Mouse (Mus musculus) myocyte (in vitro differentiated cells): ENCODE results near the gene Gtpbp3. TPM values are rescaled to one million over a fixed set of nuclear protein-coding genes. Genes with fewer than 3 reads are reported as not detected.

Source experiments
- H3K27me3 ChIP-seq: one replicate; pipeline ENCODE4 v1.6.1; 2011; ENCODE audit not compliant: control insufficient read depth, insufficient read depth, insufficient read length
- H3K36me3 ChIP-seq: one replicate; pipeline ENCODE4 v1.6.1; 2011; ENCODE audit not compliant: control insufficient read depth, insufficient read depth
- H3K4me2 ChIP-seq: one replicate; pipeline ENCODE4 v1.6.1; 2011; ENCODE audit warnings: low read depth, control low read depth
- H3K4me3 ChIP-seq: one replicate; pipeline ENCODE4 v1.5.1; 2011; ENCODE audit warnings: mild to moderate bottlenecking, control low read depth, moderate library complexity
- H3K79me2 ChIP-seq: one replicate; pipeline ENCODE4 v1.6.1; 2011; ENCODE audit not compliant: control insufficient read depth, insufficient read depth
- H3ac ChIP-seq: one replicate; pipeline ENCODE4 v1.6.1; 2011; ENCODE audit not compliant: control insufficient read depth, insufficient read length
- CEBPB ChIP-seq: IDR thresholded peaks from 2 replicates; pipeline ENCODE4 v1.6.1; 2011; ENCODE audit warnings: mild to moderate bottlenecking, moderate library complexity; ENCODE audit not compliant: poor library complexity, insufficient read depth, severe bottlenecking
- E2F4 ChIP-seq: IDR thresholded peaks from one replicate; pipeline ENCODE4 v1.6.1; 2011; ENCODE audit warnings: mild to moderate bottlenecking, control low read depth, moderate library complexity; ENCODE audit not compliant: insufficient read depth
- MAX ChIP-seq: IDR thresholded peaks from one replicate; pipeline ENCODE4 v1.6.1; 2011; ENCODE audit warnings: low read depth, mild to moderate bottlenecking, control low read depth
- MYOD1 ChIP-seq, 3 experiments: IDR thresholded peaks; one replicate each; pipeline ENCODE4 v1.6.1; 2011; ENCODE audit warnings: control low read depth in 2 of 3, low read depth in 2 of 3, mild to moderate bottlenecking in 2 of 3, moderate library complexity in 1 of 3; ENCODE audit not compliant: insufficient read length in 2 of 3, control insufficient read depth in 1 of 3
- MYOG ChIP-seq, 3 experiments: IDR thresholded peaks; one replicate each; pipeline ENCODE4 v1.6.1; 2011; ENCODE audit warnings: control low read depth in 2 of 3, low read depth in 2 of 3, mild to moderate bottlenecking in 2 of 3; ENCODE audit not compliant: insufficient read length in 2 of 3, control insufficient read depth in 1 of 3, insufficient read depth in 1 of 3
- POLR2A ChIP-seq: IDR thresholded peaks from one replicate; pipeline ENCODE4 v1.6.1; 2011; ENCODE audit warnings: low read depth, mild to moderate bottlenecking, control low read depth, moderate library complexity; ENCODE audit not compliant: insufficient read length
- POLR2AphosphoS2 ChIP-seq: IDR thresholded peaks from one replicate; pipeline ENCODE4 v1.6.1; 2011; ENCODE audit warnings: low read depth, control low read depth; ENCODE audit not compliant: insufficient read length
- REST ChIP-seq: IDR thresholded peaks from one replicate; pipeline ENCODE4 v1.6.1; 2011; ENCODE audit warnings: mild to moderate bottlenecking, control low read depth, moderate library complexity; ENCODE audit not compliant: insufficient read depth, insufficient read length
- SRF ChIP-seq: IDR thresholded peaks from one replicate; pipeline ENCODE4 v1.6.1; 2011; ENCODE audit warnings: low read depth; ENCODE audit not compliant: control insufficient read depth, insufficient read length
- TCF12 ChIP-seq: IDR thresholded peaks from one replicate; pipeline ENCODE4 v1.6.1; 2011; ENCODE audit warnings: mild to moderate bottlenecking, control low read depth; ENCODE audit not compliant: poor library complexity, insufficient read depth, severe bottlenecking
- TCF3 ChIP-seq: IDR thresholded peaks from one replicate; pipeline ENCODE4 v1.6.1; 2011; ENCODE audit warnings: low read depth, control low read depth; ENCODE audit not compliant: insufficient read length
- USF1 ChIP-seq: IDR thresholded peaks from one replicate; pipeline ENCODE4 v1.6.1; 2011; ENCODE audit warnings: low read depth, mild to moderate bottlenecking, control low read depth, moderate library complexity
- polyA plus RNA-seq: library from polyadenylated mRNA; unstranded; fragments of >200 nt; fragmentation: generic; extraction: Trizol; gene quantifications from one replicate; pipeline ENCODE4 v1.2.1, GENCODE M21; 2012; ENCODE audit warnings: missing spikeins

Gene Gtpbp3
- polyA plus RNA-seq, 1 experiment: 17.5 TPM

DNA sequence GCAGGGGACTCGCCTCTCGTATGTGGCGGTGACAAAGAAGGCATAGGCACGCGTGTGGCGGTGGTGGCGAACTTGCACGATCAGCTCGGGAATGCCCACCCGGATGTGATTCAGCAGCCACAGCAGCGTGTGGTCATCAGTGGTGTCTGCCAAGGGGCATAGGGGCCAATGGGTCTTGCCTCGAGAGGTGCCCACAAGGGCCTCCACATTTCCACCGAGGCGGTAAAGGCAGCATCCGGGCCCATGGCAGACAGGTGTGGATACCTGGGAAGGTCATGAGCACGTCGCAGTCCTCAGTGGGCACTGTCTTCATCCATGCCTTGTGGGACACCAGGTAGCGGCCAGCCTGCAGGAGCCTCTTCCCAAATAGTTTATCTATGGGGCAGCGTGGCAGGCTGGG lies 3.2 kb upstream of the Gtpbp3 start:
- TF ChIP-seq CEBPB (no peak), POLR2AphosphoS2 (no peak), SRF (no peak), POLR2A (no peak), E2F4 (no peak), MYOD1 (IDR thresholded peaks at IDR 0.05; ENCODE audit: control insufficient read depth in 1 of 3, insufficient read length in 2 of 3, low read depth in 2 of 3) (no peak), MAX (no peak), USF1 (no peak), TCF3 (no peak), MYOG (IDR thresholded peaks at IDR 0.05; ENCODE audit: control insufficient read depth in 1 of 3, insufficient read depth in 1 of 3, insufficient read length in 2 of 3, low read depth in 2 of 3) (no peak), TCF12 (no peak), REST (no peak)
- Histone ChIP-seq H3ac (no peak overlapping the region), H3K27me3 (no peaks in the 10 kb centered on the region), H3K4me2 (peak overlapping the region; percentile 77), H3K36me3 (no peaks in the 10 kb centered on the region), H3K4me3 (peak overlapping the region; percentile 47), H3K79me2 (no peaks in the 10 kb centered on the region)

GRCm38 (mm10) chr8:71485142-71486135 lies 2.5 kb upstream of the Gtpbp3 start, which contains the start of gene Ano8:
TSS of gene Ano8 (minus strand) at chr8:71485963.
- Histone ChIP-seq H3K27me3 (no peaks in the 10 kb centered on the region), H3K79me2 (no peaks in the 10 kb centered on the region), H3K36me3 (no peaks in the 10 kb centered on the region), H3K4me3 (peak within 1 kb of the TSS; percentile 47), H3K4me2 (peak within 1 kb of the TSS; percentile 77), H3ac (peak within 1 kb of the TSS; percentile 12)
- no peak for TF ChIP-seq CEBPB
- no peak for TF ChIP-seq TCF12
- TF ChIP-seq REST: peak; percentile 11
- peak; percentile 75 for TF ChIP-seq POLR2A
- TF ChIP-seq TCF3: no peak
- no peak for TF ChIP-seq USF1
- no peak for TF ChIP-seq SRF
- TF ChIP-seq E2F4: no peak
- TF ChIP-seq POLR2AphosphoS2: peak; percentile 64
- TF ChIP-seq MAX: no peak
- TF ChIP-seq MYOD1 (IDR thresholded peaks at IDR 0.05; ENCODE audit: control insufficient read depth in 1 of 3, insufficient read length in 2 of 3, low read depth in 2 of 3): peak in 2 of 3 experiments; percentile 24 to 72
- TF ChIP-seq MYOG (IDR thresholded peaks at IDR 0.05; ENCODE audit: control insufficient read depth in 1 of 3, insufficient read depth in 1 of 3, insufficient read length in 2 of 3, low read depth in 2 of 3): peak in 2 of 3 experiments; percentile 43 to 56

GRCm38 (mm10) chr8:71486136-71486529 lies 1.8 kb upstream of the Gtpbp3 start:
- no peaks in the 10 kb centered on the region for H3K27me3 ChIP-seq
- peak overlapping the region; percentile 12 for H3ac ChIP-seq
- no peaks in the 10 kb centered on the region for H3K36me3 ChIP-seq
- TF ChIP-seq TCF3 (no peak), POLR2AphosphoS2 (no peak), MYOD1 (IDR thresholded peaks at IDR 0.05; ENCODE audit: control insufficient read depth in 1 of 3, insufficient read length in 2 of 3, low read depth in 2 of 3) (no peak), POLR2A (no peak), MAX (no peak), USF1 (no peak), MYOG (IDR thresholded peaks at IDR 0.05; ENCODE audit: control insufficient read depth in 1 of 3, insufficient read depth in 1 of 3, insufficient read length in 2 of 3, low read depth in 2 of 3) (no peak), TCF12 (no peak), CEBPB (no peak), E2F4 (no peak), REST (no peak), SRF (no peak)
- peak overlapping the region; percentile 56 for H3K4me2 ChIP-seq
- H3K79me2 ChIP-seq: no peaks in the 10 kb centered on the region
- peak overlapping the region; percentile 47 for H3K4me3 ChIP-seq

DNA sequence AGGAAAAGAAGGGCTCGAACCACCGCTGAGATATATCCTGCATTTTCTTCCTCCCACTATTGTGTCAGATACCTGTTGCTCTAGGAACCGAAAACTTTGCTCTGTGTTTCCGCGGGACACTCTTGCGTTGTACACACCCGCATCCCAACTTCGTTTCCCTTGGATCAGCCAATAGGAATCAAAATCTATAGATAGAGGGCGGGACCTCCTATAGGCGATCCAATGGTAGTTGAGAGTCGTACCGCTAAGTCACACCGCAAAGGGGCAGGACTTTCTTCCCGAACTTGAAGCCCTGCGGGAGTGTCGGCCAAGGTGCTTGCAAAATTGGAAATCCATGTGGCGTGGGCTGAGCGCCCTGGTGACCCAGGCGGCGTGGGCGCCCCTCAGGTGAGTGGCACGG lies 551 bp downstream of the Gtpbp3 start:
- H3K36me3 ChIP-seq: no peaks in the 10 kb centered on the region
- H3K4me3 ChIP-seq: peak overlapping the region; percentile 47
- peak overlapping the region; percentile 67 for H3ac ChIP-seq
- no peaks in the 10 kb centered on the region for H3K79me2 ChIP-seq
- H3K4me2 ChIP-seq: peak overlapping the region; percentile 81
- H3K27me3 ChIP-seq: no peaks in the 10 kb centered on the region
- no peak for TF ChIP-seq CEBPB
- TF ChIP-seq REST: no peak
- no peak for TF ChIP-seq SRF
- peak; percentile 61 for TF ChIP-seq POLR2A
- TF ChIP-seq POLR2AphosphoS2: peak; percentile 80
- TF ChIP-seq MYOD1 (IDR thresholded peaks at IDR 0.05; ENCODE audit: control insufficient read depth in 1 of 3, insufficient read length in 2 of 3, low read depth in 2 of 3): no peak
- no peak for TF ChIP-seq USF1
- TF ChIP-seq TCF12: no peak
- TF ChIP-seq TCF3: no peak
- TF ChIP-seq E2F4: no peak
- TF ChIP-seq MYOG (IDR thresholded peaks at IDR 0.05; ENCODE audit: control insufficient read depth in 1 of 3, insufficient read depth in 1 of 3, insufficient read length in 2 of 3, low read depth in 2 of 3): no peak
- no peak for TF ChIP-seq MAX
